ENCODE assay signal across 8 mouse cellular contexts in genomic region chr11:48779450-48779849, GRCm38 (mm10). TPM values are rescaled to one million over a fixed set of nuclear protein-coding genes. Genes with fewer than 3 reads are reported as not detected.
DNase-seq lines count a peak whose midpoint lies in the region; ATAC-seq and TF ChIP-seq lines count a peak whose summit lies in the region.

No protein-coding gene starts in this region.

- no peak overlapping the region for H3K4me2 ChIP-seq in heart, embryonic 12.5 days
- no peak overlapping the region for H3K4me2 ChIP-seq in hindbrain, embryonic 16.5 days (ENCODE audit: low read length)

- no peaks in the 10 kb centered on the region for H3K4me1 ChIP-seq in heart, embryonic 10.5 days
- H3K4me1 ChIP-seq in heart, embryonic 12.5 days (replicated peaks): no peaks in the 10 kb centered on the region; the same call in 1 of the 2 replicates
- peaks cover 22% of the 10 kb centered on the region for H3K4me1 ChIP-seq in G1E (ENCODE audit: insufficient read depth, low read depth, low read length)
- H3K4me1 ChIP-seq in hindbrain, embryonic 16.5 days (ENCODE audit: control insufficient read depth, insufficient read depth, low read depth, low read length): peaks cover 2% of the 10 kb centered on the region

- H3K4me3 ChIP-seq in heart, embryonic 10.5 days: no peak overlapping the region
- no peak overlapping the region for H3K4me3 ChIP-seq in heart, embryonic 12.5 days
- no peak overlapping the region for H3K4me3 ChIP-seq in G1E (ENCODE audit: low read depth, low read length)
- no peak overlapping the region for H3K4me3 ChIP-seq in hindbrain, embryonic 16.5 days (ENCODE audit: low read length)

- no peaks in the 10 kb centered on the region for H3K27me3 ChIP-seq in heart, embryonic 10.5 days (ENCODE audit: insufficient read depth, poor library complexity, severe bottlenecking)
- no peaks in the 10 kb centered on the region for H3K27me3 ChIP-seq in heart, embryonic 12.5 days (replicated peaks)
- H3K27me3 ChIP-seq in G1E (ENCODE audit: insufficient read depth, low read length): peaks cover 5% of the 10 kb centered on the region; the same call in 1 of the 2 replicates
- H3K27me3 ChIP-seq in hindbrain, embryonic 16.5 days (replicated peaks; ENCODE audit: control insufficient read depth, insufficient read depth, low read length): 0 out of 2 replicates have a peak, but pooled peaks cover 2% of the 10 kb centered on the region

- TF ChIP-seq CTCF in G1E (IDR thresholded peaks at IDR 0.05; ENCODE audit: low read depth, low read length): peak; percentile 37; the same call in 1 of the 2 replicates

- H3K9me3 ChIP-seq in heart, embryonic 10.5 days: no peaks in the 10 kb centered on the region
- H3K9me3 ChIP-seq in heart, embryonic 12.5 days (replicated peaks): no peaks in the 10 kb centered on the region
- no peaks in the 10 kb centered on the region for H3K9me3 ChIP-seq in G1E (replicated peaks)
- no peaks in the 10 kb centered on the region for H3K9me3 ChIP-seq in hindbrain, embryonic 16.5 days (ENCODE audit: control insufficient read depth, low read length)

- no peaks in the 10 kb centered on the region for H3K36me3 ChIP-seq in heart, embryonic 10.5 days
- H3K36me3 ChIP-seq in heart, embryonic 12.5 days: no peaks in the 10 kb centered on the region
- no peaks in the 10 kb centered on the region for H3K36me3 ChIP-seq in G1E (replicated peaks)
- no peaks in the 10 kb centered on the region for H3K36me3 ChIP-seq in hindbrain, embryonic 16.5 days (ENCODE audit: control insufficient read depth, insufficient read depth, low read length)

- DNase-seq in heart, embryonic 10.5 days (ENCODE audit: low spot score): peak; percentile 75
- DNase-seq in 3T3-L1 (ENCODE audit: low read depth, low spot score): peak; percentile 38
- DNase-seq in G1E (ENCODE audit: low spot score): no peak
- peak; percentile 52 for DNase-seq in thymus, postnatal 25 days
- DNase-seq in ovary, adult 18-20 months (ENCODE audit: low spot score): no peak

- ATAC-seq in heart, embryonic 12.5 days (ENCODE audit: insufficient number of reproducible peaks, low FRiP score): no peak
- no peak for ATAC-seq in G1E (ENCODE audit: extremely low read depth, insufficient number of reproducible peaks, low FRiP score, poor library complexity, severe bottlenecking)
- ATAC-seq in inflammation-experienced regulatory T-cells, adult 6 months: peak; percentile 43
- no peak for ATAC-seq in hindbrain, embryonic 16.5 days

- WGBS in heart, embryonic 10.5 days: 33% methylated on average over 7 of the region's 7 CpGs
- WGBS in heart, embryonic 12.5 days: 29% methylated on average over 7 of the region's 7 CpGs
- WGBS in hindbrain, embryonic 16.5 days: 35% methylated on average over 7 of the region's 7 CpGs

- H3K9ac ChIP-seq in heart, embryonic 12.5 days: no peak overlapping the region
- no peak overlapping the region for H3K9ac ChIP-seq in hindbrain, embryonic 16.5 days (ENCODE audit: low read depth, low read length)

- no peak overlapping the region for H3K27ac ChIP-seq in heart, embryonic 10.5 days
- no peak overlapping the region for H3K27ac ChIP-seq in heart, embryonic 12.5 days (ENCODE audit: poor library complexity, severe bottlenecking)
- no peak overlapping the region for H3K27ac ChIP-seq in hindbrain, embryonic 16.5 days (ENCODE audit: low read depth, low read length)

RNA-seq across cellular contexts. Expression of gene Rack1, which starts 20.7 kb away (rescaled TPM):
- polyA plus RNA-seq in heart, embryonic 10.5 days (2016; fragmentation: Nextera tagmentation; extraction: Ambion mirVana): 542 and 712 TPM in 2 replicates
- 397 and 428 TPM in 2 replicates for polyA plus RNA-seq in heart, embryonic 12.5 days (2016; fragmentation: Nextera tagmentation; extraction: Ambion mirVana)
- total RNA-seq in G1E (2014; fragmentation: Nextera tagmentation) (2,186 and 2,188 TPM in 2 replicates), G1E (2017) (1,964 and 2,298 TPM in 2 replicates)
- 2,955 and 7,700 TPM in 2 replicates for polyA plus RNA-seq in G1E (2012)
- polyA plus RNA-seq in inflammation-experienced regulatory T-cells, adult 6 months (2017; shearing (Covaris generic)): 1,000 to 10,000 TPM; 1,163 to 1,603 (median 1,351) TPM
- 343 and 349 TPM in 2 replicates for polyA plus RNA-seq in hindbrain, embryonic 16.5 days (2015; fragmentation: Nextera tagmentation; extraction: Ambion mirVana)

RNA-seq across cellular contexts. Expression of gene Trim41, which starts 37.7 kb away (rescaled TPM):
- polyA plus RNA-seq in heart, embryonic 10.5 days (2016; fragmentation: Nextera tagmentation; extraction: Ambion mirVana): 3.0 and 4.7 TPM in 2 replicates
- 4.3 and 4.4 TPM in 2 replicates for polyA plus RNA-seq in heart, embryonic 12.5 days (2016; fragmentation: Nextera tagmentation; extraction: Ambion mirVana)
- total RNA-seq in G1E (2014; fragmentation: Nextera tagmentation) (13.8 and 20.2 TPM in 2 replicates), G1E (2017) (55.5 and 56.5 TPM in 2 replicates)
- 50.4 and 56.6 TPM in 2 replicates for polyA plus RNA-seq in G1E (2012)
- 1 to 10 TPM; 2.5 to 4.6 (median 3.3) TPM for polyA plus RNA-seq in inflammation-experienced regulatory T-cells, adult 6 months (2017; shearing (Covaris generic))
- polyA plus RNA-seq in hindbrain, embryonic 16.5 days (2015; fragmentation: Nextera tagmentation; extraction: Ambion mirVana): 6.5 and 7.1 TPM in 2 replicates

RNA-seq across cellular contexts. Expression of gene Trim7, which starts 46.5 kb away (rescaled TPM):
- 0.18 and 0.44 TPM in 2 replicates for polyA plus RNA-seq in heart, embryonic 10.5 days (2016; fragmentation: Nextera tagmentation; extraction: Ambion mirVana)
- polyA plus RNA-seq in heart, embryonic 12.5 days (2016; fragmentation: Nextera tagmentation; extraction: Ambion mirVana): 0.39 and 0.52 TPM in 2 replicates
- total RNA-seq in G1E (2014; fragmentation: Nextera tagmentation): 1.2 and 4.0 TPM in 2 replicates
- total RNA-seq in G1E (2017): 2.3 and 3.0 TPM in 2 replicates
- 0.59 and 0.67 TPM in 2 replicates for polyA plus RNA-seq in G1E (2012)
- 1 to 10 TPM in 2 of 3 experiments, under 1 TPM in 1; 0.58 to 2.1 (median 1.1) TPM for polyA plus RNA-seq in inflammation-experienced regulatory T-cells, adult 6 months (2017; shearing (Covaris generic))
- polyA plus RNA-seq in hindbrain, embryonic 16.5 days (2015; fragmentation: Nextera tagmentation; extraction: Ambion mirVana): 1.7 and 2.7 TPM in 2 replicates

RNA-seq across cellular contexts. Expression of gene Gm12184, which starts 47.0 kb away (rescaled TPM):
- polyA plus RNA-seq in heart, embryonic 10.5 days (2016; fragmentation: Nextera tagmentation; extraction: Ambion mirVana): 0.68 and 1.9 TPM in 2 replicates
- polyA plus RNA-seq in heart, embryonic 12.5 days (2016; fragmentation: Nextera tagmentation; extraction: Ambion mirVana): 3.3 and 5.3 TPM in 2 replicates
- total RNA-seq in G1E (2014; fragmentation: Nextera tagmentation) (22.1 and 22.5 TPM in 2 replicates), G1E (2017) (15.3 and 16.3 TPM in 2 replicates)
- polyA plus RNA-seq in G1E (2012): 47.2 and 49.5 TPM in 2 replicates
- polyA plus RNA-seq in inflammation-experienced regulatory T-cells, adult 6 months (2017; shearing (Covaris generic)): 1 to 10 TPM; 1.3 to 2.8 (median 2.5) TPM
- polyA plus RNA-seq in hindbrain, embryonic 16.5 days (2015; fragmentation: Nextera tagmentation; extraction: Ambion mirVana): 1.1 and 2.3 TPM in 2 replicates

Comparison
In these comparisons a context has a peak if more than half of its experiments do, and no peak if none do; other contexts are left out.
1. DNase-seq: peak in heart, embryonic 10.5 days (single experiment), 3T3-L1 (single experiment) and thymus, postnatal 25 days (single experiment); none in G1E (single experiment) and ovary, adult 18-20 months (single experiment).